Mouse (Mus musculus) myocyte (in vitro differentiated cells): ENCODE data around the gene Cnot8.

Experiments used
- CEBPB ChIP-seq: IDR thresholded peaks from 2 replicates; pipeline ENCODE4 v1.6.1; 2011; ENCODE audit warnings: mild to moderate bottlenecking, moderate library complexity; ENCODE audit not compliant: poor library complexity, insufficient read depth, severe bottlenecking
- E2F4 ChIP-seq: IDR thresholded peaks from one replicate; pipeline ENCODE4 v1.6.1; 2011; ENCODE audit warnings: mild to moderate bottlenecking, control low read depth, moderate library complexity; ENCODE audit not compliant: insufficient read depth
- POLR2A ChIP-seq: IDR thresholded peaks from one replicate; pipeline ENCODE4 v1.6.1; 2011; ENCODE audit warnings: low read depth, mild to moderate bottlenecking, control low read depth, moderate library complexity; ENCODE audit not compliant: insufficient read length

GRCm38 (mm10) chr11:58165072-58165471 lies 61.1 kb downstream of the Cnot8 start:
- no peak for TF ChIP-seq POLR2A
- no peak for TF ChIP-seq E2F4
- no peak for TF ChIP-seq CEBPB
